Mouse (Mus musculus) hindbrain, embryonic 16.5 days (tissue): ENCODE measurements around the gene H2-T24. TPM values are rescaled to one million over a fixed set of nuclear protein-coding genes. Genes with fewer than 3 reads are reported as not detected.

Experiments used
- ATAC-seq: fragments of 200-750 bp; cut with Nextera tagmentation; 2 replicates; pipeline ENCODE4 v1.8.0; 2017; ENCODE audit warnings: moderate TSS enrichment, moderate library complexity
- H3K27ac ChIP-seq: fragments of 300-500 bp; sonication (generic); 2 replicates; pipeline ENCODE4 v1.5.1; 2014; ENCODE audit warnings: low read depth, mild to moderate bottlenecking, control low read depth, low read length, moderate library complexity
- H3K27me3 ChIP-seq: fragments of 300-500 bp; sonication (generic); replicated peaks from 2 replicates; pipeline ENCODE4 v1.6.1; 2014; ENCODE audit warnings: low read length; ENCODE audit not compliant: control insufficient read depth, insufficient read depth
- H3K36me3 ChIP-seq: fragments of 300-500 bp; sonication (generic); 2 replicates; pipeline ENCODE4 v1.6.1; 2014; ENCODE audit warnings: mild to moderate bottlenecking, low read length, moderate library complexity, mixed read lengths; ENCODE audit not compliant: control insufficient read depth, insufficient read depth
- H3K4me1 ChIP-seq: fragments of 300-500 bp; sonication (generic); 2 replicates; pipeline ENCODE4 v1.6.1; 2014; ENCODE audit warnings: low read depth, low read length; ENCODE audit not compliant: control insufficient read depth, insufficient read depth
- H3K4me2 ChIP-seq: fragments of 300-500 bp; sonication (generic); 2 replicates; pipeline ENCODE4 v1.6.1; 2014; ENCODE audit warnings: mild to moderate bottlenecking, low read length, control low read depth, moderate library complexity
- H3K4me3 ChIP-seq: fragments of 300-500 bp; sonication (generic); 2 replicates; pipeline ENCODE4 v1.5.1; 2014; ENCODE audit warnings: mild to moderate bottlenecking, low read length, control low read depth, moderate library complexity
- H3K9ac ChIP-seq: fragments of 300-500 bp; sonication (generic); 2 replicates; pipeline ENCODE4 v1.6.1; 2014; ENCODE audit warnings: low read depth, mild to moderate bottlenecking, control low read depth, low read length, moderate library complexity
- H3K9me3 ChIP-seq: fragments of 300-500 bp; sonication (generic); 2 replicates; pipeline ENCODE4 v1.6.1; 2014; ENCODE audit warnings: mild to moderate bottlenecking, low read length, moderate library complexity; ENCODE audit not compliant: control insufficient read depth
- WGBS: fragments of 180-500 bp; shearing (Covaris S2); extraction: QIAGEN DNeasy Blood & Tissue Kit; methylation state at CpG from one replicate; pipeline ENCODE4 v1.1.7; 2014; 5-methylcytosine and 5-hydroxymethylcytosine counted together
- polyA plus RNA-seq: library from polyadenylated mRNA; unstranded; fragments of >200 nt; fragmentation: Nextera tagmentation; extraction: Ambion mirVana; gene quantifications from 2 replicates; pipeline ENCODE4 v1.2.1, GENCODE M21; 2015

H2-T24 gene
- polyA plus RNA-seq, 1 experiment from 2014 or later, result 10.3 TPM

- 2% methylated on average over 11 of the region's 11 CpGs for WGBS
- no peaks in the 10 kb centered on the region for H3K9me3 ChIP-seq
- H3K4me3 ChIP-seq, result no peak overlapping the region
- H3K27me3 ChIP-seq, result no peaks in the 10 kb centered on the region
- no peaks in the 10 kb centered on the region for H3K36me3 ChIP-seq
- peak; percentile 73 for ATAC-seq
- peaks cover 14% of the 10 kb centered on the region for H3K4me1 ChIP-seq
- H3K9ac ChIP-seq, result no peak overlapping the region
- H3K27ac ChIP-seq, result no peak overlapping the region
- H3K4me2 ChIP-seq, result no peak overlapping the region
Observed at GRCm38 (mm10) chr17:35996949-35997348, 23.4 kb downstream of the H2-T24 start.

- Histone ChIP-seq H3K4me2 (peak overlapping the region; percentile 77), H3K4me1 (peaks cover 14% of the 10 kb centered on the region), H3K27me3 (no peaks in the 10 kb centered on the region), H3K9ac (peak overlapping the region; percentile 70), H3K36me3 (peaks cover under 1% of the 10 kb centered on the region; the same call in 1 of the 2 replicates), H3K9me3 (no peaks in the 10 kb centered on the region), H3K4me3 (peak overlapping the region; percentile 59), H3K27ac (no peak overlapping the region; the same call in none of the 2 replicates)
- WGBS, result 5% methylated on average over 14 of the region's 14 CpGs
- no peak for ATAC-seq
Observed at GRCm38 (mm10) chr17:35994879-35995240, 25.5 kb downstream of the H2-T24 start.

- no peaks in the 10 kb centered on the region for H3K9me3 ChIP-seq
- 2% methylated on average over 31 of the region's 31 CpGs for WGBS
- ATAC-seq, result peak; percentile 71
Observed at GRCm38 (mm10) chr17:35994175-35994878, 26.0 kb downstream of the H2-T24 start.

GRCm38 (mm10) chr17:35993675-35994074, 26.7 kb downstream of the H2-T24 start:
- Histone ChIP-seq H3K9ac (no peak overlapping the region), H3K4me2 (peak overlapping the region; percentile 77), H3K4me3 (peak overlapping the region; percentile 20), H3K36me3 (peaks cover 12% of the 10 kb centered on the region), H3K9me3 (no peaks in the 10 kb centered on the region), H3K27ac (no peak overlapping the region), H3K27me3 (no peaks in the 10 kb centered on the region), H3K4me1 (peaks cover 14% of the 10 kb centered on the region)
- peak; percentile 78 for ATAC-seq
- WGBS, result 6% methylated on average over 17 of the region's 17 CpGs

More at GRCm38 (mm10) chr17:35994175-35994878, 26.0 kb downstream of the H2-T24 start:
- peaks cover 6% of the 10 kb centered on the region for H3K36me3 ChIP-seq
- peak overlapping the region; percentile 59 for H3K4me3 ChIP-seq
- H3K4me1 ChIP-seq, result peaks cover 14% of the 10 kb centered on the region
- peak overlapping the region; percentile 70 for H3K27ac ChIP-seq
- no peaks in the 10 kb centered on the region for H3K27me3 ChIP-seq
- peak overlapping the region; percentile 70 for H3K9ac ChIP-seq
- H3K4me2 ChIP-seq, result peak overlapping the region; percentile 77

GRCm38 (mm10) chr17:35991781-35992180, 28.6 kb downstream of the H2-T24 start:
- Histone ChIP-seq H3K36me3 (peaks cover 26% of the 10 kb centered on the region), H3K4me2 (no peak overlapping the region), H3K4me1 (peaks cover 12% of the 10 kb centered on the region), H3K27me3 (no peaks in the 10 kb centered on the region), H3K27ac (no peak overlapping the region), H3K9ac (no peak overlapping the region), H3K9me3 (no peaks in the 10 kb centered on the region), H3K4me3 (no peak overlapping the region)
- no peak for ATAC-seq
- WGBS, result 55% methylated on average over 10 of the region's 10 CpGs

GRCm38 (mm10) chr17:35981776-35982175, 38.6 kb downstream of the H2-T24 start:
- Histone ChIP-seq H3K27ac (no peak overlapping the region), H3K4me2 (no peak overlapping the region), H3K9me3 (no peaks in the 10 kb centered on the region), H3K9ac (no peak overlapping the region), H3K4me3 (no peak overlapping the region), H3K27me3 (no peaks in the 10 kb centered on the region), H3K4me1 (peaks cover 19% of the 10 kb centered on the region), H3K36me3 (peaks cover 19% of the 10 kb centered on the region)
- 88% methylated on average over 9 of the region's 9 CpGs for WGBS
- no peak for ATAC-seq

GRCm38 (mm10) chr17:35980363-35980754, 40.0 kb downstream of the H2-T24 start:
- ATAC-seq, result peak; percentile 41
- H3K9ac ChIP-seq, result peak overlapping the region; percentile 83
- peaks cover 19% of the 10 kb centered on the region for H3K4me1 ChIP-seq
- H3K27ac ChIP-seq, result peak overlapping the region; percentile 96
- no peaks in the 10 kb centered on the region for H3K9me3 ChIP-seq
- peak overlapping the region; percentile 97 for H3K4me3 ChIP-seq
- 0% methylated on average over 25 of the region's 29 CpGs for WGBS
- H3K4me2 ChIP-seq, result peak overlapping the region; percentile 77
- peaks cover 21% of the 10 kb centered on the region for H3K36me3 ChIP-seq
- no peaks in the 10 kb centered on the region for H3K27me3 ChIP-seq

GRCm38 (mm10) chr17:35979401-35980362, 40.7 kb downstream of the H2-T24 start, which contains the start of the genes Gnl1 and Prr3:
Gene Gnl1, plus strand, starts transcription at chr17:35979851.
Gene Prr3, minus strand, starts transcription at chr17:35980236.
- Histone ChIP-seq H3K4me2 (peak within 1 kb of the TSS; percentile 77), H3K4me1 (peaks cover 19% of the 10 kb centered on the region), H3K36me3 (peaks cover 21% of the 10 kb centered on the region), H3K27ac (peak within 1 kb of the TSS; percentile 96), H3K9me3 (no peaks in the 10 kb centered on the region), H3K27me3 (no peaks in the 10 kb centered on the region), H3K4me3 (peak within 1 kb of the TSS; percentile 97), H3K9ac (peak within 1 kb of the TSS; percentile 83)
- peak; percentile 85 for ATAC-seq
- 0% methylated on average over 72 of the region's 109 CpGs for whole genome bisulfite sequencing
